Mouse (Mus musculus): ENCODE results near the gene Lce6a.

The Lce6a gene

DNA sequence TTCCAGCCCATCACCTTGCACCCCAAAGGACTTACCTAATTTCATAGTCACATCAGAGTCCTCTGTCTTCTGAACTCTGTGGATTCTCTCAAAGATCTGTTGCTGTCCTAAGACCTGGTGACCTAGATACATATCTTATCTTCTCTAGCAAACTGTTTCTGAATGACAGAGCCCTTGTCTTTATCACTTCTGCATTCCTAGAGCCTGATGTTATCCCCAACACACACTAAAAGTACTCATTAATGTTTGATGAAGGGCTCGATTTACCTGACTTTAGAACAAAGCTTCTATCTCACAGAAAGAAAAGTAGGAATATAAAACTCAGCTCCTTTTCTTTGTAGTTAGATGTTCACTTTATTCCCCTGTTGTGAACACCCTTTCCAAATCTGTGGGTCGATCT is at the start of gene Lce6a:
Gene Lce6a, minus strand, starts transcription at position 101 of the 400 bp plus-strand sequence.
- no peak for DNase-seq

DNA sequence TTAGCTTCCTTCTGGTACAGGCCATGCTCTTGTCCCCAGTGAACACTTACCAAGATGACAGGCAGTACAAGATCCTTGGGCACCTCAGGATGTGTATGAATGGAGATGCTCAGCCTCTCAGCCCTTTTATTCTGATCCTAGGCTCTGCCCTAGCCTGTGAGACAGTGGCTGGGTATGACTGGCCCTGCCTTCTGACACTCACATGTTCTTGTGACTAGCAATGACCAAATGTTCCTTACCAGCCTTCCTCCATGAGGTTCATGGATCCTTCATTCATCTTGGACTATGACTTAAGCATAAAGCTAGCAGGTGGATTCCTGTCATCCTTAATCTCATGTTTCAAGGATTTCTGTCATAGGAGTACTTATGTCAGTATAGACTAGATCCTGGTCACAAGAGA is 48.8 kb upstream of the Lce6a start, which contains the start of gene Lce1a2:
Gene Lce1a2, minus strand, starts transcription at position 101 of the 400 bp plus-strand sequence.
- no peak for DNase-seq

DNA sequence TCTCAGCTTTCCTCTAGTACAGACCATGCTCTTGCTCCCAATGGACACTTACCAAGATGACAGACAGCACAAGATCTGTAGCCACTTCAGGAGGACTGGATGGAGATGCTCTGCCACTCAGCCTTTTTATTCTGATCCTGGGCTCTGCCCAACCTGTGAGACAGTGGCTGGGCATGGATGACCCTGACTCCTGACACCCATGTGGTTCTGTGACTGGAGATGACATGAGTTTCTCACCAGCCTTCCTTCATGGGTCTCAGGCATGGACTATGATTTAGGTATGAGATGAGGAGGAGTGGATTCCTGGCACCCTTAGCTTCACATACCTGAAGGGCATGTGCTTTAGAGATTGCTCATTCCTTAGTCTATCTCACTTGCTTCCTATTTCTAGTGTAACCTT is 35.4 kb upstream of the Lce6a start, which contains the start of gene Lce1b:
Gene Lce1b, minus strand, starts transcription at position 101 of the 400 bp plus-strand sequence.
- DNase-seq = no peak

DNA sequence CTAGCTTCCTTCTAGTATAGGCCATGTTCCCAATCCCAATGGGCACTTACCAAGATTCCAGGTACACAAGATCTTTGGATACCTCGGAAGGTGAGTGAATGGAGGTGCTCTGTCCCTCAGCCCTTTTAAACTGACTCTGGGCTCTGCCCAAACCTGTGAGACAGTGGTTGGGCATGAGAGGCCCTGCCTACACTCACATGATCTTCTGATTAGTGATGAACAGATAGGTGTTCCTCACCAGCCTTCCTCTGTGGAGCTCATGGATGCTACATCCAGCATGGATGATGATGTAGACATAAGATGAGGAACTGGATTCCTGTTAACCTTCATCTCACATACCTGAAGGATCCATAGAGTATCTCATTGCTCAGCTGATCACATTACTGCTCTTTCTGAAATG is 26.7 kb upstream of the Lce6a start, which contains the start of gene Lce1a1:
Gene Lce1a1, minus strand, starts transcription at position 101 of the 400 bp plus-strand sequence.
- no peak for DNase-seq

DNA sequence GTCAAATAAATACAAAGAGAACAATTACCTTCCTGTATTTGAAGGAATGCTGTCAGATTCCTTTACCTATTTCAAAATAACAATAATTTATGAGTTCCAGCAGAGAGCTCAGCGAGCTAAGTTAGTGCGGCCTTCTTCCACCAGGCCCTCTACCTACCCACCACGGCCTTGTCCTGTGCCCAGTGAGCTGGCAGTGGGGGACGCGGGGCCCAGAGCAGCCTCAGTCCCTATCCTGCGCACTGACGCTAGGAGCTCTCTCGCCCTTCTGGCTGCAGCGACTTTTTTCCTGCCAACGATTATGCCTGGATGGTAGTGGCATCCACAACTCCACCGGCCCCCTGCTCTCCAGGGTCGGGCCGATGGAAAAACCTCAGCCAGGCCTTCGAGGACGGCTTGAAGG is 18.4 kb upstream of the Lce6a start:
- no peak for DNase-seq

DNA sequence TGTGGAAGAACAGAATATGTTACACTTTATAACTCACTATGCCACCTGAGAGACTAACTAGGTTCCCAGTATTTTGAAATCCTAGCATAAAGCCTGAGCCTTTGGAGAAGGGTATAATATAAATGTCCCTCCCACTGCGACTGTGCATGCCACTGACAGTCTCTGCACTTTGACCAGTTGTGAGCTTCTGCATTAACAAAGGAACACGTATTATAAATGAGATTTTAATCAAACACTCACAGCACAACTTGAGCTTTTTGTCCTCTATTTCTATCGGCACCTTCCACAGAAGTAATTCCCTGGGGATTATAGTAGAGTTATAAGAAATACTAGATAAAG is 17.2 kb upstream of the Lce6a start:
- no peak for DNase-seq

DNA sequence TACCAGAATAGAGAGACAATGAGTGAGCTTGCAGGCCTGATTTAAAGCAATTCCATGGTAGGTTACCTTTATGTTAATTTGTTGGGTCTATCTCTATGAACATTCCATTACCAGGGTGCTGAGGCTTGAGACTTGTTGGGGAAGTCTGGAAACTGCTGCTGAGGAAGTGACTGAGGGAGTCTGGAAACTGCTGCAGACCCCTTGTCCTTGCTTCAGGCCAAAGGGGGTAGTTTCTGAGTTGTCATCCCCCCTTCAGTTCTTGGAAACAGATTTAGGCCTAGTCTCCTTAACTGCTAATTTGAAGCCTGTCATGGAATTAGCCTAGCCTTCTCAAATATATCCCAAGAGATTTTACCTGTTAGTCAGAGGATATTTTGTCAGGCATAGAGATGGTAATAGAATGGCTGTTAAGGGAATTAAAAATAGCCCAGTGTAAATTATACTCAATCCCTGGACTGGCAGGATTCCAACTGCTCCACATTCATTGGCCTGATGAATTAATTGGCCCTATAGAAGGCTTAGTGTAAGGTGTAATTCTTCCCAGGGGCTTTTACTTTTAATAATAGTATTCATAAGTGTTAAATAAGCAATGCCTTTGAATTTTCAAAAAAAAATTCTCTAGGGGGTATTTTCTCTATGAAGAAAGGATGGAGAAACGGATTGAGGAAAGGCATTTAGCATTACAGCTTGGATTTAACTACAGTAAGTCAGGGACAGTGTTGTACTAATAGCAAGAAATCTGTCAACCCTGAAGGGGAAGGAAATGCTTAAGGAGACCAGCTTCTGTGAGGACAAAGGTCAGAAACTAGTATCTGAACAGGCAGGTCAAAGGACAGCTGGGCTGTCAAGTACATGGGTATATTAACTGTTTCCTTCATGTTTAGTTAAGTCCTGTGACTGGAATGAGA is 16.5 kb upstream of the Lce6a start:
- DNase-seq = no peak

DNA sequence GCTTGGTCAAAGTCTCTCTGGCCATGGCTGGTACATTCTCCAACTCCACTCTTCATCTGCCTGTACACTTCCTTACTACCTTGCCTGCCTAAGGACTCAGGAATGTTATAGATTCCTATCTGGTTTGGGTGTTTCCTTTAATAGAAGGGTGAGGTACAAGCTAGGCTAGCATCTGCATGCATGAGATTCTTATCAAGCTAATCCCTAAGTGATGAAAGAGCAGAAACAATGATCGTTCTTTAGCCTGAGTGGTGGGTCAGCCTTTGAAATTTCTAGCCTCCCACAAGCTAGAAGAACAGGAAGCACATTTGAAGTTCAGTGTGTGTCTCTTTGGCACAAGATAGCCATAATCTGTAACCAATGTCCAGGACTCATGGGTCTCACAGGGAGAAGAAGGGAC is 11.7 kb downstream of the Lce6a start:
- DNase-seq = no peak

DNA sequence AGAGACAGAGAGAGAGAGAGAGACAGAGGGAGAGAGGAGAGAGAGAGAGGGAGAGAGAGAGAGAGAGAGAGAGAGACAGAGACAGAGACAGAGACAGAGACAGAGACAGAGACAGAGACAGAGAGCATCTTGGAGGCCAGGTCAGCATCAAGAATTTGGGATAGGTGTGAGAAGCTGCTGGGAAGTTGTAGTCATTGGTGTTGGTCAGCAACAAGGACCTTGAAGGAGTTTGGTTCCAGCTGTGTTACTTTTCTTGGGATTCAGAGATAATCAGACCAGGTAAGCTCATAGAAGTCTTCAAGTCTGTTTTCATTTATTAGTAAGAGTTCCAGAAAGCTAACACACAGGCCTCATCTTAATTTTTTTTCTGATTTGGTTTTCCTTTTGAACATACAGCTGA is 14.1 kb downstream of the Lce6a start, which contains the start of gene 2210017I01Rik:
Gene 2210017I01Rik, minus strand, starts transcription at position 101 of the 400 bp plus-strand sequence.
- DNase-seq = no peak

DNA sequence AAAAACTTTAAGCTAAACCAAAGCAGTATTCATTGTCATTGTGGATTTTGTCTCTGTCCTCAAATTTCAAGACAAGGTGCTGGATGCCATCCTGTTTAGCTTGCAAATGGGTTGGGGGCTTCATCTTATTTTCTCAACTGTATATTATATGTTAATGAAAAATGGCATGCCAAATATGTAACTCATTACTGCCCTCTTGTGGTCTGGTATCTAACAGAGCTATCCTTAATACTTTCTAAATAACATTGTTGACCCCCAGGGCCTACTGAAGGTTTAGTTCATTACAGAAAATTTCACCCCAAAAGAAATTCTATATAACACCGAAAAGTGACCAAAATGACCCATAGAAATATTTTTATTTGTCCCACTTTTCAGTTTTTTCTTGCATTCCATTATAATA is 19.3 kb downstream of the Lce6a start:
- DNase-seq = no peak

DNA sequence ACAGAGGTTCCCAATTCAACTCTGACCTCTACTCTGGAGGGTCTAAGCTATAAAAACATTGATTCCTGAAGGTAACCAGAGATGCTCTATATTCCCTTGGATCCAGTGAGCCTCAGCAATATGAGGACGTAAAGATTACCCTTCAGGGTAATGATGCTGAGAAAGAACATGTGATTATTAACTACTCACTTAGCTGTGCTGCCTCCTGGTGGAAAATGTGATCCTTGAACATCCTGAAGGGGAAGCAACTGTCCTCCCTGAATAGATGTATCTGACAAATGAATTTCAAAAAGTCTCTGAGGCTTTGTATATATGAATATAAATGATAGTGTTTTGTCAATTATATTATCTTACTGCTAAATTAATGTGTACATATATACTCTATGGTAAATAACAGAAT is 21.0 kb downstream of the Lce6a start:
- no peak for DNase-seq

DNA sequence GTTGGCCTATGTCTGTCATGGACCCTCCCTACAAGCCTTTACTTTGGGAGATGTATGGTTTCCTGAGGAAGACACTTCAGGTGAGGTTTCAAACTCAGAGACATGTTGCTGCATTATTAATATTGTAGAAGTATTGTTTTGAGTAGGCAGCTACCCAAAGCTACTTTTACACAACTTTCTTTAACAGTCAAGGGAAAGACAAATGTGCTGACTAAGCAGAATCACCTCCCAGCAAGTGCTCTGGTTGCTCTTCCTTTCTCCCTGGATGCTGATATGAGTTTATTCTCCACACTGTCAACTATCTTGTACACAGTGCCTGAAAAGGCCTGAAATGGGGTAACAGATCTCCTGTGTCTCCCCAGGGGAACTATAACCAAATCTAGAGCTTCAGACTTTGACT is 21.5 kb downstream of the Lce6a start:
- DNase-seq = no peak

DNA sequence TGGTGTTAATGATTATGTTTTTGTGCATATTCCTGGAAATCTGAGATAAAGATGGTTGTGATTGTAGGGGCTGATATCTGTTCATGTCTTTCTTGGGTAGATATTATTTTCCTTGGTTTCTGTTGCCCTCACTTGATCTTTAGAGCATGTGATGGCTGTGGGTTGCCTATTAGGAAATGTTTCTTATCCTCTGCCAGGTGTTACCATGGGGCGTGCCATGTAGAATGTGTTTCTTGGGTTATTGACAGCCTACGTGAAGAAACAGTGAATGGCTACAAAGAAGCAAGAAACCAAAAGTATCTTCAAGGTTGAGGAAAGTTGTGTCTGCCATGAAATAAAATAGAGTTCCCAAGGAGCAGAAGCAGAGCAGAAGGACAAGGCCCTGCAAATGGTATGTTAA is 23.0 kb downstream of the Lce6a start:
- DNase-seq = no peak

DNA sequence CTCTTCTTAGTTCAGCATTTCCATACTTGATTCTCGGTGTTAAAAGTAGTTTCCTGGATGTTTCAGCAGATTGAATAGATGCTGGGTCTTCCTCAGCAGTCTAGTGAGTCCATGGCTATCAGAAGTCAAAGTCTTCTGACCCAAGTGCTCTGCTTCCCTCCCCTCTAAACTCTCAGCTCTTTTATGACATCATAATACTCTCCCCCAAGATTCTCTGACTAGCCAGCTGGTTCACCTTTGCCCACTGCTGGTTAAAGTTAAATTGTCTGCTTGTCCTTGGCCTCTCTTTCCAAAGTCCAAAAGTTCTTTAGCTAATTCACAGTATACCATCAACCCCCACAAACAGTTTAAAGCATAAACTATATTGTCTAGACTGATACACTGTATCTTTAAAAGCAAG is 32.6 kb downstream of the Lce6a start, which contains the start of gene Smcp:
Gene Smcp, minus strand, starts transcription at position 140 of the 400 bp plus-strand sequence.
- DNase-seq = no peak

DNA sequence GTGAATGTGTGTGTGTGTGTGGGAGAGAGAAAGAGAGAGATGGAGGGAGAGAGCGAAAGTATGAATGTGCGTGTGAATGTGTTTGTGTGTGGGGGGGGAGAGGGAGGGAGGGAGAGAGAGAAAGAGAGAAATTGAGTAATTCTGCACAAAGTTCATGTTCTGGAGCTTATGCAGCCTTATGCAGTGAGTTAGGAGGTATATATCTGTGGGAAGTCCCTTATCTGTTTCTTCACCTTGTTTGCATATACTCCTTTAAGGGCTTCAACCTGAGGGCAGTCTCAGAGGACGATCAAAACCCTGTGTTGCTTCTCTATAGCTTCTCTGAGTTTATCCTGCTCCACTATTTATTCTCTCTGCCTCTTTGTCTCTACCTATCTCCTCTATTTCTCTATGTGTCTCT is 34.3 kb downstream of the Lce6a start:
- DNase-seq = no peak

DNA sequence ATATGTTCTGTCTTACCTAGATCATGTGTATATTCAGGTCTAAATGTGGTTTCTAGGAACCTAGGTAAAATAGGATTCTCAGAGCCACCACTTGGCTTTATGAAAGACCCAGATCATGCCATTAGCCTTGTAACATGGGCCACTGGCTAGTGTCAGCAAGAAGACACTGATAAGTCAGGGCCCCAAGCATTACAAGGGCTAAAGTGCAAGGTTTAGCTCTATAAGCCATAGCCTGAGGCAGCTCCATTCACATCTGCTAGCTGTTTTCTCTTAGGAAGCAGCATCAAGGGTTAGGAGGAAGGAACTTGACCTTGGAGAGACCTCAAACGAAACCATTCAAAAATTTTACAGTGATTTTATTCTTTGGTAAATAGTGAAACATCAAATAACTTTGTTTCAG is 36.4 kb downstream of the Lce6a start:
- no peak for DNase-seq

DNA sequence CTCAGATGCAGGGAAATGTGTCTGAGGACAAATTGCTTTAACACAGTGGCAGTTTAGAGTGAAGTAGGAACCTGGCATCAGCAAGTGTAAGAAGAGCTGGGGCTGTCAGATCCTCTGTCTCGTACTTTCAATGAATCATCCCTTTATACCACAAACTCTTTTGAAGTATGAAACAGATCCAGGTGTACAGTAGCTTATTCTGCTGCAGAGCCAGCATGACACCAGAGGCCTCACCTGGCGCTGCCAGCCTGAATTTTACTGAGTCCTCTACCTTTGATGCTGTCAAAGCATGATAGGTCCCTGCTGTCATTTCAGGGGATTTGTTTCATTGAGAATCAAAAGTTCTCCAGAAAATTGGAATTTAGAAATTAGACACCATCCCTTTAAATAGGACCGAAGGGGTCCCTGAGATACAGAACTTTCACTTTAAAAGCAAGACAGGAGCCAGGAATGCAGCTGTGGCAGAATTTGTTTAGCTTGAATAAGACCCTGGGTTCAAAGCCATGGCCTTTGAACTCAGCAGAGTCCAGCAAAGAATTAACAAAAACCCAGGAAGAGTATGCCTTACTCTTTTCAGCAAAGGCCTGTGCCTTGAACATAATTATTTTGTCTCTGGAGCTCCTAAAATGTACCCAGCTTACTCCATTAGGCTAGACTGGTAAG is 38.2 kb downstream of the Lce6a start:
- no peak for DNase-seq

DNA sequence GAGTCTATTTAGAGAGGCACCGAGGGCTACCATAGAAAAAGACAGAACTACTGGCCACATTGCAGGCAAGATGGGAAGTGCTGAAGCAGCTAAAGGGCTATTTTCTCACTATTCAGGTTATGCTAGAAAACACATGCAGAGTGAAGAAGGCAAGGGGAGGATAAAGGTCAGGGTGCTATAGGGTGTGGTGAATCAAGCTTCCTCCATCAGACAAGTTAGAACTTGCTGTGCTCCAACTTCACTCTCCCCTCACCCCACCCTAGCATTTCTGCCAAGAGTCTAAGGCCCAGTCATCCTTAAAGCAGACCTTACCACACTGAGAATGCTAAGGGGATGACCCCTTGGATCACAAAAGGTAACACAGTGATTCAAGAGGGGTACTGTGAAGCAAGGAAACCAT is 42.0 kb downstream of the Lce6a start:
- no peak for DNase-seq

DNA sequence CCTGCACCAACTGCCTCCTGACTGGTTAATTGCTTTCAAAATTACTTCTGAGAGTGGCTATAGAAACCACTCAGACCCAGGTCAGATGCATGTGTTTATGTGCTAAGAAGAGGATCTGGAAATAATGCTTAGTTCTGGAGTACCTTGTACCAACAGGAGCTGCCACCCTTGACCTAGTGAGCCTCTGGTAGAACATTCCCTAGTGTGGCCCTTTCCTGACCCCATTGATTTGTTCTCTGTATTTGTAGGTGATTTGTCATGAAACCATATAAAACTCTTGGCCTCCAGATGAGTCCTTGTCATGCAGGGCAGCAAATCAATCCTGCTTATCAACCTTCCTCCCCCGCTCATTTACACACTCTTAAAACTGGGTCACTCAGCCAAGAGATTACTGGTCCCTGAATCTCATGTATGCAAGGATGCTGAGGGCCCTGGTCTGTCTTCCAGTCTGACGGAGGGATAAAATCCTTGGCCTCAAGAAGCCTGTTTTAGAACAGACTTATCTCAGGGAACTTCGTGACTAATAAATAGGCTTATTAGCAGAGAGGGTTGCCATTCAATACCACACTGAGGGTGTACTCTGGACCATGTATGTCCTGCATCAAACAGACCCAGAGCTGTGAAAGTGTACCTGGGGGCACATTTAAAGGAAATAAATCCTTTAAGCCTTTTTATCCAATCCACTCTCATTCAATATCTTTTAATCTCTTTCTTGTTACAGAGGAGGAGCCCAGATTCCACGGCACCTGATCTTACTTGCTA is 42.6 kb downstream of the Lce6a start:
- DNase-seq = no peak

DNA sequence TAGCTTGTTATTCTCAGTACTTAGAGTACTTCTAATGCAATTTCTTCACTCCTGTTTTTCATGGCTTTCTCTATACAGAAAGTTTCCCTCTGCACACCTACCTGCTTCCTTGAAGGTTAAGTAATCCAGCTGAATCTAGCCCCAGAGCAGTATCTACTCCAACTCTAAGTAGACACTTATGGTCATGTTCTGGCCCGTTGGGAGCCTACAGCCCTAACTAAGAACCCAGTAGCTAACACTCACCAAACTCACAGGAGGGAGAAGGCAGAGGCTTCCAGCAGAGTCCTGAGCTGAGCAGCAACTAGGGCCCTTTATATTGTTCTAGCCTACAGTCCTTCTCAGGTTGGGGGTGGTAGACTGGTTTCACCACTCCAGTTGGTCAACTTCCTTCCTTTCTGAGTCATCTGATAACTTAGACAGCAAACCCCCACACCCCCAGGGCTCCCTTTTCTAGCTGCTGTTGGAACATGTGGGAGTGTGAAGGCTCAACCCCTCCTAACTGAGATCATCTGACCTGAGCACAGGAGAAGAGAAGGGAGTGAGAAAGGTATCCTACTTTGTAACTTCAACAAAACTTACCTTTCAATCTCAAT is 47.9 kb downstream of the Lce6a start, which contains the start of gene Ivl:
Gene Ivl, minus strand, starts transcription at position 287 of the 593 bp plus-strand sequence.
- no peak for DNase-seq

DNA sequence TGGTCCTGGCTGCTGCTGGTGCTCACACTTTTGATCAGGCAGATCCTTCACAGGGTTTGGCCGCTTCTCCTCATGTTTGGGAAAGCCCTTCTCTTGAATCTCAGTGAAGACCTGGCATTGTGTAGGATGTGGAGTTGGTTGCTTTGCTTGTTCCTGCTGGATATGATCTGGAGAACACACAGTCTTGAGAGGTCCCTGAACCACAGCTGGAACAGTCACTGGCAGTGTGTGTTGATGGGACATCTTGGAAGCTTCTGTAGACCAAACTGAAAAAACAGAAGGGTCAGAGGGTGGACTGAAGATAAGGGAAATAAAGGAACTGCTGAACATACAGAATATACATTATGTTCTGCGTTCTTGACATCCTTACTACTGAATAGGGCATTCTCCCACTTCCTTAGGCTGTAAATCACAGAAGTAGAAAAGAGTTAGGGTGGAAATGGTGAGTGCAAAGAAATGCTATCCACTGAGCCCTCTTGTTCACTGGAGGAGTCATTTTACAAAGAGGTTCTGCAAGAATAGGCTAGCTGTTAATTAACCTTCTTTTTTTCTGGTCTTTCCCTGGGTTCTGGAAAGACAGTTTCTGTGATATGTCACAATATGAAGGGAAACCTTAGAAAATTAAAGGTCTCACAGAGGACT is 48.8 kb downstream of the Lce6a start:
- DNase-seq = no peak

All from cerebellum, postnatal 36 days (tissue).